Mouse (Mus musculus): Measurements from ENCODE around the gene Ints3. TPM values are rescaled to one million over a fixed set of nuclear protein-coding genes. Genes with fewer than 3 reads are reported as not detected.
"Not testable (repeated sequence)": the region's sequence is repeated elsewhere in the genome, so short reads cannot be mapped to it uniquely, and the experiment has no call there.

Ints3 gene
- polyA plus RNA-seq, 1 experiment from 2014 or later = 29.6 TPM

GRCm38 (mm10) chr3:90369041-90369440 is 64.4 kb downstream of the Ints3 start:
- ATAC-seq (ENCODE audit: insufficient number of reproducible peaks, insufficient read depth, low FRiP score, low read depth) = no peak
- H3K9ac ChIP-seq (replicated peaks; ENCODE audit: low read depth, low read length) = no peak overlapping the region
- no peaks in the 10 kb centered on the region for H3K36me3 ChIP-seq (ENCODE audit: control insufficient read depth, insufficient read depth, low read length)
- H3K9me3 ChIP-seq (ENCODE audit: control insufficient read depth, low read depth, low read length) = no peaks in the 10 kb centered on the region
- H3K4me3 ChIP-seq (ENCODE audit: low read depth, low read length) = no peak overlapping the region
- H3K4me2 ChIP-seq (replicated peaks; ENCODE audit: low read depth, low read length) = no peak overlapping the region
- H3K27ac ChIP-seq (ENCODE audit: low read length) = no peak overlapping the region
- no peaks in the 10 kb centered on the region for H3K4me1 ChIP-seq (ENCODE audit: control insufficient read depth, insufficient read depth, low read length)
- 49% methylated on average over 2 of the region's 2 CpGs for WGBS
- no peaks in the 10 kb centered on the region for H3K27me3 ChIP-seq (ENCODE audit: control insufficient read depth, insufficient read depth, low read length)

- no peaks in the 10 kb centered on the region for H3K27me3 ChIP-seq (ENCODE audit: control insufficient read depth, insufficient read depth, low read length)
- ATAC-seq (ENCODE audit: insufficient number of reproducible peaks, insufficient read depth, low FRiP score, low read depth) = no peak
- H3K27ac ChIP-seq (ENCODE audit: low read length) = no peak overlapping the region
- no peak overlapping the region for H3K9ac ChIP-seq (replicated peaks; ENCODE audit: low read depth, low read length)
- no peak overlapping the region for H3K4me2 ChIP-seq (replicated peaks; ENCODE audit: low read depth, low read length)
- H3K36me3 ChIP-seq (ENCODE audit: control insufficient read depth, insufficient read depth, low read length) = no peaks in the 10 kb centered on the region
- 91% methylated on average over 5 of the region's 5 CpGs for WGBS
- no peaks in the 10 kb centered on the region for H3K4me1 ChIP-seq (ENCODE audit: control insufficient read depth, insufficient read depth, low read length)
- no peak overlapping the region for H3K4me3 ChIP-seq (ENCODE audit: low read depth, low read length)
- H3K9me3 ChIP-seq (ENCODE audit: control insufficient read depth, low read depth, low read length) = no peaks in the 10 kb centered on the region
These were observed 66.3 kb downstream of the Ints3 start for GRCm38 (mm10) chr3:90367001-90367632.

- Histone ChIP-seq H3K27me3 (ENCODE audit: control insufficient read depth, insufficient read depth, low read length) (no peaks in the 10 kb centered on the region), H3K4me2 (replicated peaks; ENCODE audit: low read depth, low read length) (no peak overlapping the region), H3K27ac (ENCODE audit: low read length) (no peak overlapping the region), H3K9ac (replicated peaks; ENCODE audit: low read depth, low read length) (no peak overlapping the region), H3K36me3 (ENCODE audit: control insufficient read depth, insufficient read depth, low read length) (peaks cover 18% of the 10 kb centered on the region), H3K4me1 (ENCODE audit: control insufficient read depth, insufficient read depth, low read length) (no peaks in the 10 kb centered on the region), H3K9me3 (ENCODE audit: control insufficient read depth, low read depth, low read length) (no peaks in the 10 kb centered on the region), H3K4me3 (ENCODE audit: low read depth, low read length) (no peak overlapping the region)
- WGBS = 66% methylated on average over 2 of the region's 2 CpGs
- no peak for ATAC-seq (ENCODE audit: insufficient number of reproducible peaks, insufficient read depth, low FRiP score, low read depth)
These were observed 71.1 kb downstream of the Ints3 start for GRCm38 (mm10) chr3:90362346-90362745.

GRCm38 (mm10) chr3:90361476-90361875 is 71.9 kb downstream of the Ints3 start:
- H3K27me3 ChIP-seq (ENCODE audit: control insufficient read depth, insufficient read depth, low read length) = no peaks in the 10 kb centered on the region
- H3K27ac ChIP-seq (ENCODE audit: low read length) = no peak overlapping the region
- no peak overlapping the region for H3K9ac ChIP-seq (replicated peaks; ENCODE audit: low read depth, low read length)
- peaks cover 27% of the 10 kb centered on the region for H3K36me3 ChIP-seq (ENCODE audit: control insufficient read depth, insufficient read depth, low read length)
- H3K4me2 ChIP-seq (replicated peaks; ENCODE audit: low read depth, low read length) = no peak overlapping the region
- H3K4me3 ChIP-seq (ENCODE audit: low read depth, low read length) = no peak overlapping the region
- ATAC-seq (ENCODE audit: insufficient number of reproducible peaks, insufficient read depth, low FRiP score, low read depth) = no peak
- 82% methylated on average over 4 of the region's 4 CpGs for WGBS
- no peaks in the 10 kb centered on the region for H3K9me3 ChIP-seq (ENCODE audit: control insufficient read depth, low read depth, low read length)
- no peaks in the 10 kb centered on the region for H3K4me1 ChIP-seq (ENCODE audit: control insufficient read depth, insufficient read depth, low read length)

- no peak for ATAC-seq (ENCODE audit: insufficient number of reproducible peaks, insufficient read depth, low FRiP score, low read depth)
- 89% methylated on average over 1 of the region's 1 CpGs for WGBS
- Histone ChIP-seq H3K36me3 (ENCODE audit: control insufficient read depth, insufficient read depth, low read length) (peaks cover 49% of the 10 kb centered on the region), H3K9me3 (ENCODE audit: control insufficient read depth, low read depth, low read length) (no peaks in the 10 kb centered on the region), H3K4me3 (ENCODE audit: low read depth, low read length) (no peak overlapping the region), H3K4me1 (ENCODE audit: control insufficient read depth, insufficient read depth, low read length) (no peaks in the 10 kb centered on the region), H3K4me2 (replicated peaks; ENCODE audit: low read depth, low read length) (no peak overlapping the region), H3K9ac (replicated peaks; ENCODE audit: low read depth, low read length) (no peak overlapping the region), H3K27me3 (ENCODE audit: control insufficient read depth, insufficient read depth, low read length) (no peaks in the 10 kb centered on the region), H3K27ac (ENCODE audit: low read length) (no peak overlapping the region)
These were observed 74.2 kb downstream of the Ints3 start for GRCm38 (mm10) chr3:90359230-90359629.

- Histone ChIP-seq H3K27ac (ENCODE audit: low read length) (no peak overlapping the region), H3K9ac (replicated peaks; ENCODE audit: low read depth, low read length) (no peak overlapping the region), H3K4me2 (replicated peaks; ENCODE audit: low read depth, low read length) (no peak overlapping the region), H3K27me3 (ENCODE audit: control insufficient read depth, insufficient read depth, low read length) (no peaks in the 10 kb centered on the region), H3K9me3 (ENCODE audit: control insufficient read depth, low read depth, low read length) (no peaks in the 10 kb centered on the region), H3K4me3 (ENCODE audit: low read depth, low read length) (no peak overlapping the region), H3K36me3 (ENCODE audit: control insufficient read depth, insufficient read depth, low read length) (peaks cover 62% of the 10 kb centered on the region), H3K4me1 (ENCODE audit: control insufficient read depth, insufficient read depth, low read length) (no peaks in the 10 kb centered on the region)
- 92% methylated on average over 7 of the region's 7 CpGs for WGBS
- no peak for ATAC-seq (ENCODE audit: insufficient number of reproducible peaks, insufficient read depth, low FRiP score, low read depth)
These were observed 75.5 kb downstream of the Ints3 start for GRCm38 (mm10) chr3:90357959-90358358.

- Histone ChIP-seq H3K4me3 (ENCODE audit: low read depth, low read length) (no peak overlapping the region), H3K9ac (replicated peaks; ENCODE audit: low read depth, low read length) (no peak overlapping the region), H3K36me3 (ENCODE audit: control insufficient read depth, insufficient read depth, low read length) (peaks cover 49% of the 10 kb centered on the region), H3K27me3 (ENCODE audit: control insufficient read depth, insufficient read depth, low read length) (no peaks in the 10 kb centered on the region), H3K9me3 (ENCODE audit: control insufficient read depth, low read depth, low read length) (no peaks in the 10 kb centered on the region), H3K4me2 (replicated peaks; ENCODE audit: low read depth, low read length) (no peak overlapping the region), H3K27ac (ENCODE audit: low read length) (no peak overlapping the region), H3K4me1 (ENCODE audit: control insufficient read depth, insufficient read depth, low read length) (no peaks in the 10 kb centered on the region)
- WGBS = 93% methylated on average over 4 of the region's 4 CpGs
- no peak for ATAC-seq (ENCODE audit: insufficient number of reproducible peaks, insufficient read depth, low FRiP score, low read depth)
These were observed 85.6 kb downstream of the Ints3 start for GRCm38 (mm10) chr3:90347847-90348246.

GRCm38 (mm10) chr3:90342853-90343252 is 90.6 kb downstream of the Ints3 start:
- H3K27ac ChIP-seq (ENCODE audit: low read length); H3K4me1 ChIP-seq (ENCODE audit: control insufficient read depth, insufficient read depth, low read length); H3K9ac ChIP-seq (replicated peaks; ENCODE audit: low read depth, low read length); H3K4me3 ChIP-seq (ENCODE audit: low read depth, low read length); ATAC-seq (ENCODE audit: insufficient number of reproducible peaks, insufficient read depth, low FRiP score, low read depth); H3K27me3 ChIP-seq (ENCODE audit: control insufficient read depth, insufficient read depth, low read length); H3K4me2 ChIP-seq (replicated peaks; ENCODE audit: low read depth, low read length); H3K9me3 ChIP-seq (ENCODE audit: control insufficient read depth, low read depth, low read length): not testable (repeated sequence)
- peaks cover 18% of the 10 kb centered on the region for H3K36me3 ChIP-seq (ENCODE audit: control insufficient read depth, insufficient read depth, low read length)
- 56% methylated on average over 2 of the region's 2 CpGs for WGBS

All from stomach, embryonic 14.5 days (tissue).